12 mouse cellular contexts compared by ENCODE assay signal in genomic region chr8:124274441-124275120, GRCm38 (mm10). TPM values are rescaled to one million over a fixed set of nuclear protein-coding genes. Genes with fewer than 3 reads are reported as not detected.
DNase-seq lines count a peak whose midpoint lies in the region; ATAC-seq lines count a peak whose summit lies in the region.
"Had no signal": no experiment of that assay in that cellular context is flagged by ENCODE, and none has a peak within 500 bp of the region (broad histone marks: within the 10 kb centered on the region; RNA-seq: fewer than 3 reads in every experiment).

No protein-coding gene starts in this region.

- peaks cover 25% of the 10 kb centered on the region for H3K4me1 ChIP-seq in forebrain, embryonic 16.5 days (replicated peaks; ENCODE audit: control insufficient read depth, insufficient read depth, low read length)
- H3K4me1 ChIP-seq in forebrain, embryonic 13.5 days = peaks cover 52% of the 10 kb centered on the region
- H3K4me1 ChIP-seq in midbrain, embryonic 10.5 days = peaks cover 70% of the 10 kb centered on the region
- H3K4me1 ChIP-seq in midbrain, embryonic 15.5 days = peaks cover 32% of the 10 kb centered on the region

- no peaks in the 10 kb centered on the region; the same call in 1 of the 2 replicates for H3K36me3 ChIP-seq in forebrain, embryonic 16.5 days (ENCODE audit: control insufficient read depth, insufficient read depth)
- H3K36me3 ChIP-seq in forebrain, embryonic 13.5 days (ENCODE audit: poor library complexity, severe bottlenecking) = peaks cover 16% of the 10 kb centered on the region
- peaks cover 24% of the 10 kb centered on the region for H3K36me3 ChIP-seq in midbrain, embryonic 10.5 days
- no peaks in the 10 kb centered on the region for H3K36me3 ChIP-seq in midbrain, embryonic 15.5 days (replicated peaks)
- H3K36me3 ChIP-seq: stomach, embryonic 15.5 days had no signal

- 0 out of 2 replicates have a peak, but pooled peaks have one; percentile 35 for ATAC-seq in forebrain, embryonic 16.5 days
- no peak for ATAC-seq in forebrain, embryonic 13.5 days
- ATAC-seq in midbrain, embryonic 15.5 days (replicated peaks) = no peak
- ATAC-seq in inflammation-experienced regulatory T-cells, adult 6 months = peak; percentile 8

- no peak overlapping the region for H3K4me3 ChIP-seq in forebrain, embryonic 16.5 days (replicated peaks; ENCODE audit: low read length)
- no peak overlapping the region for H3K4me3 ChIP-seq in forebrain, embryonic 13.5 days
- H3K4me3 ChIP-seq in midbrain, embryonic 10.5 days = no peak overlapping the region
- no peak overlapping the region for H3K4me3 ChIP-seq in midbrain, embryonic 15.5 days
- H3K4me3 ChIP-seq: embryonic facial prominence, embryonic 15.5 days; stomach, embryonic 15.5 days had no signal

- H3K9ac ChIP-seq in forebrain, embryonic 16.5 days (replicated peaks; ENCODE audit: low read depth, low read length) = no peak overlapping the region
- no peak overlapping the region for H3K9ac ChIP-seq in forebrain, embryonic 13.5 days
- H3K9ac ChIP-seq in midbrain, embryonic 15.5 days = no peak overlapping the region
- H3K9ac ChIP-seq: embryonic facial prominence, embryonic 15.5 days; liver, embryonic 14.5 days; stomach, embryonic 15.5 days had no signal

- 48% methylated on average over 10 of the region's 10 CpGs for WGBS in forebrain, embryonic 16.5 days
- WGBS in forebrain, embryonic 13.5 days = 73% methylated on average over 10 of the region's 10 CpGs
- WGBS in midbrain, embryonic 10.5 days = 66% methylated on average over 10 of the region's 10 CpGs
- WGBS in midbrain, embryonic 15.5 days = 52% methylated on average over 10 of the region's 10 CpGs

- no peaks in the 10 kb centered on the region for H3K9me3 ChIP-seq in forebrain, embryonic 16.5 days (ENCODE audit: control insufficient read depth, low read length)
- H3K9me3 ChIP-seq in forebrain, embryonic 13.5 days (replicated peaks) = no peaks in the 10 kb centered on the region
- H3K9me3 ChIP-seq in midbrain, embryonic 10.5 days (replicated peaks) = 0 out of 2 replicates have a peak, but pooled peaks cover 7% of the 10 kb centered on the region
- H3K9me3 ChIP-seq in midbrain, embryonic 15.5 days = no peaks in the 10 kb centered on the region
- H3K9me3 ChIP-seq: embryonic facial prominence, embryonic 15.5 days; stomach, embryonic 15.5 days had no signal

- no peak for DNase-seq in midbrain, embryonic 10.5 days (ENCODE audit: low spot score)
- DNase-seq in thymus, postnatal 14 days = peak; percentile 74
- DNase-seq in kidney, postnatal 36 days = no peak
- no peak for DNase-seq in heart, postnatal 25 days (ENCODE audit: low spot score)

- no peak overlapping the region for H3K4me2 ChIP-seq in forebrain, embryonic 16.5 days (ENCODE audit: low read length)
- no peak overlapping the region for H3K4me2 ChIP-seq in forebrain, embryonic 13.5 days
- no peak overlapping the region for H3K4me2 ChIP-seq in midbrain, embryonic 15.5 days
- H3K4me2 ChIP-seq: embryonic facial prominence, embryonic 15.5 days; stomach, embryonic 15.5 days had no signal

- no peaks in the 10 kb centered on the region for H3K27me3 ChIP-seq in forebrain, embryonic 16.5 days (replicated peaks; ENCODE audit: control insufficient read depth, insufficient read depth, low read length)
- no peaks in the 10 kb centered on the region for H3K27me3 ChIP-seq in forebrain, embryonic 13.5 days
- no peaks in the 10 kb centered on the region for H3K27me3 ChIP-seq in midbrain, embryonic 10.5 days (ENCODE audit: low read depth, poor library complexity, severe bottlenecking)
- no peaks in the 10 kb centered on the region for H3K27me3 ChIP-seq in midbrain, embryonic 15.5 days (replicated peaks)
- H3K27me3 ChIP-seq: embryonic facial prominence, embryonic 15.5 days; stomach, embryonic 15.5 days had no signal

- intact Hi-C loops in heart, postnatal 25 days (cut with DNase I) = no loop called here

- no peak overlapping the region; the same call in 1 of the 2 replicates for H3K27ac ChIP-seq in forebrain, embryonic 16.5 days (ENCODE audit: low read length)
- H3K27ac ChIP-seq in forebrain, embryonic 13.5 days = no peak overlapping the region
- H3K27ac ChIP-seq in midbrain, embryonic 10.5 days (replicated peaks) = peak overlapping the region; percentile 68
- H3K27ac ChIP-seq in midbrain, embryonic 15.5 days = no peak overlapping the region; the same call in 1 of the 2 replicates
- H3K27ac ChIP-seq: embryonic facial prominence, embryonic 15.5 days; liver, embryonic 14.5 days; macrophage; stomach, embryonic 15.5 days had no signal

RNA-seq across cellular contexts. Expression of gene Galnt2, which starts 43.4 kb away (rescaled TPM):
- polyA plus RNA-seq in forebrain, embryonic 16.5 days (2015; fragmentation: Nextera tagmentation; extraction: Ambion mirVana) = 47.8 and 48.9 TPM in 2 replicates
- 31.1 and 38.6 TPM in 2 replicates for polyA plus RNA-seq in forebrain, embryonic 13.5 days (2015; fragmentation: Nextera tagmentation; extraction: Ambion mirVana)
- polyA plus RNA-seq in midbrain, embryonic 10.5 days (2016; fragmentation: Nextera tagmentation; extraction: Ambion mirVana) = 35.3 and 47.5 TPM in 2 replicates
- 67.4 and 78.1 TPM in 2 replicates for polyA plus RNA-seq in midbrain, embryonic 15.5 days (2015; fragmentation: Nextera tagmentation; extraction: Ambion mirVana)
- 10 to 100 TPM; 14.8 to 39.1 (median 20.4) TPM for polyA plus RNA-seq in inflammation-experienced regulatory T-cells, adult 6 months (2017; shearing (Covaris generic))
- total RNA-seq in heart, postnatal 25 days (2021) = 10 to 100 TPM; 37.7 to 41.6 TPM

Comparison
In these comparisons a context has a peak if more than half of its experiments do, and no peak if none do; other contexts are left out.
1. ATAC-seq: peak in forebrain, embryonic 16.5 days (single experiment) and inflammation-experienced regulatory T-cells, adult 6 months (single experiment); none in forebrain, embryonic 13.5 days (single experiment) and midbrain, embryonic 15.5 days (single experiment).